Mouse (Mus musculus) layer of hippocampus, postnatal 10 days (tissue): ENCODE data around the gene Cradd. TPM values are rescaled to one million over a fixed set of nuclear protein-coding genes. Genes with fewer than 3 reads are reported as not detected.
A peak's percentile ranks its signal among the peaks of the same experiment; 100 is the strongest.

ENCODE experiments used
- DNase-seq, 2 experiments: peaks; one replicate each; pipeline ENCODE4 v3.0.0; 2021; ENCODE audit warnings: low spot score in 2 of 2
- total RNA-seq, 2 experiments: library from RNA; stranded (reverse); gene quantifications; 2 replicates each; pipeline ENCODE4 v1.2.3; 2021

Gene Cradd
- total RNA-seq, 2 experiments from 2014 or later, result 5.8 to 7.3 TPM

- no peak for DNase-seq
Measured at GRCm38 (mm10) chr10:95210664-95211372, 113.1 kb downstream of the Cradd start.

- no peak for DNase-seq
Measured at GRCm38 (mm10) chr10:95210167-95210566, 113.8 kb downstream of the Cradd start.

DNA sequence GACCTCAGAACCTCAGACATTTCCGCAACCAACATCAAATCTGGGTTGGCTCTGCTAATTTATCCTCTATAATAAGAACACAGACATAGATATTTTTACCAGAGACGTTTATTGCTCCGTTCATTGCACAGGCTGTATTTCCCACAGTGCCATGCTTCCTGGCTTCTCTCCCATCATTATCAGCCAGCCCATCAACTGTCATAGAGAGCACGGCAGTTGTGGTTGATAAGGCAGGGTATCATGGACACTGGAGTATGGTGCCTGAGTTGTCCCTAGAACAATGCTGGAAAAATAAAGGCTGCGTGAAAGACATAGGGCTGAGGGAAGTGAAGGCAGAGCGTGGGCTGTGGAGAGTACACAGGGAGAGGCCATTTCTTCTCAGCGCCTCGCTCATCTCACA is 116.5 kb downstream of the Cradd start:
- no peak for DNase-seq

DNA sequence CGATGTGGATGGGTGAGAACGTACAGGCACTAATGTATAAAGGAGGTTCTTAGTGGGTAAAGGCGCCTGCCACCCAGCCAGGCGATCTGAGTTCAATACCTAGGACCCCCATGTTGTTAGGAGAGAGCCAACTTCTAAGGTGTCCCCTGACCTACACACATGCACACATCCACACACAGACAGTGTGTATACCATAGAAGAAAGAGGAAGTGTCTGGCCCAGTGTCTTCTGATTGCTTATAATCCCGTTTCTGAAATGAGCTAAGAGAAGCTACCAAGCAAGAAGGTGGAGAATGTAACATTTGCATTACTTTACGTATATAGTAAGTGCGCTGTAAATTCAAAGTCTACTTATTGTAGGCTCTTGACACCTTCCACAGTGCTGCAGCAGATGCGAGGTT is 122.4 kb downstream of the Cradd start:
- no peak for DNase-seq

- peak; percentile 46 to 52 for DNase-seq
Measured at GRCm38 (mm10) chr10:95200323-95200722, 123.6 kb downstream of the Cradd start.

DNA sequence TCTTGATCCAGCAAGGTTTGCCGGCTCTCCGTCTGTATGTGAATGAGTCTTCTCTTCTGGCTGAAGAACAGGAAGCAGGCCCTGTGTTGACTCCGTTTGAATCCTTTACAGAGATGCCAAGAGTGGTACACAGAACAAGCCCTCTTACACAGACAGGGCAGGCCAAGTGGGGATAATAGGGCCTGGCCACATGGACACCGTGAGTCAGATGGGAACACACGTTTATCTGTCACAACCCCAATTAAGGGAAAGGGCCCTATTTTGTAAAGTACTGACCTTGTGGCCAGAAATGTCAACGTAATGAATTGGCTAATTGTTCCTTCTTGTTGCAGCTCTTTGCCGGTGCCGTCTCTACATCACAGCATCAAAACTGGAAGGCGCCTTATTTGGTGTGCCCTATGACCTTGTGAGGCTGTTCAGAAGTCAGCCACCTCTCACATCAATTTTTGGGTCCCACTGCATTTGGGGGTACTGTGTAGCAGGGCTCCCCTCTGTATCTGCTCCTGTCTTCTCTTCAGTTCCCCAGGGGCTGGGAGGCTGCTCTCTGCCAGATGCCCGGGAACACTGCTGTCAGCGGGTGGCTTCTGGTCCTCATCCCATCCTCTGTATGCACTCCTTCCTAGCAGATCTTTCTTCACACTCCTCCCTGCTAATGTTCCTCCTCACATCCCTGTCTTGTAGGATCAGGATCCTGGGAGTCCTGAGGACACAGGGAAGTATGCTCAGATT is 124.2 kb downstream of the Cradd start:
- DNase-seq, result no peak

DNA sequence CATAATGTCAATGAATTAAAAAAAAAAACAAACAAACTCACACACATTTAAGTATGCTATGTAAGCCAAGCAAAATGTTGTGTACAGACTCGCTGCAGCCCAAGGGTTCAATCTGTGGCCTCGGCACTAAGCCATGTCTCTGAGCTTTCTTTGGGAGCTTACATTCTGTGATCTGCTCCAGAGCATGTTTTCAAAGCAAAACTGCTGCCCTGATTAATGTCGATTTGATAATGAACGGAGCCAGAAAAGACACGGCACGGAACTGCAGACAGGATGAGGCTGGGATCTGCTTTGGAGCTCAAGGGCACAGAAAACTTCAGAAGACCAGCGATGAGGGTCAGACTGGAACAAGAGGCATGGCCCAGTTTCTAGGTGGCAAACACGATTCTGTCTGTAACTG is 126.6 kb downstream of the Cradd start:
- DNase-seq, result no peak

GRCm38 (mm10) chr10:95195719-95196118 is 128.2 kb downstream of the Cradd start:
- DNase-seq, result no peak

GRCm38 (mm10) chr10:95194776-95195175 is 129.2 kb downstream of the Cradd start:
- no peak for DNase-seq

GRCm38 (mm10) chr10:95193875-95194281 is 130.1 kb downstream of the Cradd start:
- no peak for DNase-seq

- no peak for DNase-seq
Measured at GRCm38 (mm10) chr10:95191881-95192280, 132.1 kb downstream of the Cradd start.

- DNase-seq, result no peak
Measured at GRCm38 (mm10) chr10:95191151-95191655, 132.7 kb downstream of the Cradd start.

DNA sequence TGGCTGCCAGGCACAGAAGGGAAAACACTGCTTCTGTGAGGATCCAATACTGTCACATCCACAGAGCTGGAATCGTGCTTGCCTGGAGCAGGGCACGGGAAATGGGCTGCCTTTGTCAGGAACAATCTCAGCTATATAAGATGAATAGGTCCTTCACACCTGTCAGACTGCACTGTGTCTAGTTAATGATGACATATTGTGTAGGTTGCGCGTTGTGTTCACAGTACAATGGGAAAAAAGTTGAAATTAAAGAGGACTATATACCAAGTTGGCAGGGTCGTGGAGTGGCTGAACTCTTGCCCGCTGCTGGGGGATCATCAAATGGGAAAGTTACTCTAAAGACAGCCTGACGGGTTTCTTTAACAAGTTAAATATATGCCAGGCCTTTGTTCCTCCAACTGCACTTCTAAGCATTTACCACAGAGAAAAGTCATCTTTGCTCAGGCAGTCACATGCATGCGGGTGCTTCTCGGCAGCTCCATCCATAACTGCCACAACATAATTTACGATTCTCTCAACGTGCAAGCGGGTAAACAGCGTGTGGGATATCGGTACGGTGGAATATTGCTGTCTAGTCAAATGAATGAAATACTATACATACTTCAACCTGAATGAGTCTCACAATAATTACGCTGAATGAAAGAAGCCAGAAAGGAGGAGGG is 134.3 kb downstream of the Cradd start:
- DNase-seq, result no peak

- no peak for DNase-seq
Measured at GRCm38 (mm10) chr10:95184210-95184609, 139.7 kb downstream of the Cradd start.

GRCm38 (mm10) chr10:95183051-95183450 is 140.9 kb downstream of the Cradd start:
- peak; percentile 71 to 78 for DNase-seq

DNA sequence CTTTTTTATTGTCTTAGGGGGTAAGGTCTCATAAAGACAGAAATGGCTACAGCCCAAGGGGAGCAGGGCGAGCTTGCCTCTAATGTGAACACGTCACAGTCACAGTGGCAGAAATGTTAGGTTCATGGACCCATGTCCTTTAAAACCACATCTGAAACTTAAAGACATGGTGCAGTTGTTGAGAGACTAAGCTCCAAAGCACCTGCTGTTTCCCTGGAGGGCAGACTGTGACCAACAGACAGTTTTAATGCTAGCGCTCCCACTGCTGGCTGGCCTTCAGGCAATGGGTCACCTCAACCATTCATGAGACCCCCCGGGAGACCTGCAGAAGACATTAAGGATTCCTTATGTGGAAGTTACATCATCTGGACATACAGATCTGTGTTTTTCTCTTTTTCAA is 141.5 kb downstream of the Cradd start:
- DNase-seq, result no peak

DNA sequence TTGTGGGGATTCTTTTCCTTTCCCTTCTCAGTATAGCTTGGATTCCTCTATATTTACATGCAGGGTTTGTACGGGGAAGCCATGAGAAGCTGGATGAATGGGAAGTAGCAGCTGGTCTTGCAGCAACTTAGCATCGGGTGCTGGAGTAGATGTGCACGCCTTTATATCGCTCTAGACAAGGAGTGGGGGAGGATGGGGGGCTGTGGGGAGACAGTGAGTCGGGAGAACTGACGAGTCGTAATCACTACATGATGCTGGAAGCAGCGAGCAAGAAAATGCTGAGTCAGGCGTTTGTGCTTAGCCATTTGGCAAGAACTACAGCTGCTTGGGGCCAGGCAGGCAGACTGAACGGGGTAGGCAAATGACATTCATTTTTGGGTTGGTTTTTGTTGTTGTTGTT is 142.4 kb downstream of the Cradd start:
- DNase-seq, result peak; percentile 43 to 55

DNA sequence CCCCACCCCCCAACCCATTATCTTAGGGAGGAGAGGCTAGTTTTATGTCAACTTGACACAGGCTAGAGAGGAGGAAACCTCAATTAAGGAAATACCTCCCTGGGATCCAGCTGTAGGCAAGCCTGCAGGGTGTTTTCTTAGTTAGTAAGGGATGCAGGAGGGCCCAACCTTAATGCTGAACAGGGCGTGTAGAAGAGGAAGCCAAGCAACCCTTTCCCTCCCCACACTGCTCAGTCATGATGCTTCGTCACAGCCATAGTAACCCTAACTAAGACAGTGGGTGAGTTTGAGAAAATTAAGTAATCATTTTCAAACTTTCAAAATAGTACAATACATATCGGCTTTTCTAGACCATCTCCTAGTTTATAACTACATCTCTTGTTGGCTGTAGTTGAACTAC is 143.0 kb downstream of the Cradd start:
- DNase-seq, result no peak

- no peak for DNase-seq
Measured at GRCm38 (mm10) chr10:95180177-95180576, 143.8 kb downstream of the Cradd start.

DNA sequence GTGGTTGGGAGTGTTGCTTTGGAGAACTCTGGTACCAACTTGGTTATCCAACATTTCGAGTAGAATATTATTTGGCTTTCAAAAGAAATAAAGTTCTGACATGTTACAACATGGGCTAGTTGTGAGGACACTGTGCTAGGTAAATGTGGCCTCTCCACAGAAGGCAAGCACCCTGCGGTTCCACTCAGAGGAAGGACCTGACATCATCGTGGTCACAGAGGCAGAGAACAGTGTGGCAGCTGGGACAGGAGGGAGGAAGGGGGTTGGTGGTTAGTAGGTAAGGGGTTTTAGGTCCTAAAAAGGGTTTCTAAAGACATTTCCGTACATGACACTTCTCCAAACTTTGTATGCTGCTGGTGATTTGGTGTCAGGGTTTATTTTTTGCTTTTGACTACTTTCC is 145.1 kb downstream of the Cradd start:
- no peak for DNase-seq

GRCm38 (mm10) chr10:95175423-95176120 is 148.4 kb downstream of the Cradd start:
- DNase-seq, result no peak
